Mouse (Mus musculus) embryonic fibroblast, embryonic 13.5 days (primary cell): ENCODE measurements around the gene H2-DMb2.

ENCODE experiments used
- CTCF ChIP-seq: IDR thresholded peaks from 2 replicates; pipeline ENCODE4 v1.5.1; 2011; ENCODE audit warnings: mild to moderate bottlenecking, control low read depth, low read length, moderate library complexity, borderline replicate concordance; ENCODE audit not compliant: insufficient read depth
- POLR2A ChIP-seq: IDR thresholded peaks from 2 replicates; pipeline ENCODE4 v1.6.1; 2011; ENCODE audit warnings: low read depth, mild to moderate bottlenecking, control low read depth, low read length, moderate library complexity

- no peak for TF ChIP-seq CTCF
- 0 out of 2 replicates have a peak, but pooled peaks have one; percentile 24 for TF ChIP-seq POLR2A
Observed at GRCm38 (mm10) chr17:34128264-34128937, 14.7 kb upstream of the H2-DMb2 start.
